Mouse (Mus musculus) limb, embryonic 12.5 days (tissue): ENCODE results near the gene Lactbl1. TPM values are rescaled to one million over a fixed set of nuclear protein-coding genes. Genes with fewer than 3 reads are reported as not detected.
A peak's percentile ranks its signal among the peaks of the same experiment; 100 is the strongest.

Source experiments
- ATAC-seq: fragments of 200-750 bp; cut with Nextera tagmentation; 2 replicates; pipeline ENCODE4 v1.8.0; 2017; ENCODE audit warnings: low read depth, moderate TSS enrichment; ENCODE audit not compliant: insufficient number of reproducible peaks, insufficient read depth, low FRiP score, low TSS enrichment
- H3K27ac ChIP-seq: fragments of 300-500 bp; sonication (generic); 2 replicates; pipeline ENCODE4 v1.5.1; 2016; ENCODE audit warnings: mild to moderate bottlenecking, moderate library complexity
- H3K27me3 ChIP-seq: fragments of 300-500 bp; sonication (generic); 2 replicates; pipeline ENCODE4 v1.6.1; 2016; ENCODE audit warnings: mild to moderate bottlenecking, moderate library complexity
- H3K36me3 ChIP-seq: fragments of 300-500 bp; sonication (generic); 2 replicates; pipeline ENCODE4 v1.6.1; 2016; ENCODE audit warnings: mild to moderate bottlenecking, moderate library complexity
- H3K4me1 ChIP-seq: fragments of 300-500 bp; sonication (generic); replicated peaks from 2 replicates; pipeline ENCODE4 v1.6.1; 2016
- H3K4me2 ChIP-seq: fragments of 300-500 bp; sonication (generic); 2 replicates; pipeline ENCODE4 v1.6.1; 2016; ENCODE audit warnings: mild to moderate bottlenecking, moderate library complexity
- H3K4me3 ChIP-seq: fragments of 300-500 bp; sonication (generic); replicated peaks from 2 replicates; pipeline ENCODE4 v1.5.1; 2016; ENCODE audit warnings: mild to moderate bottlenecking
- H3K9ac ChIP-seq: fragments of 300-500 bp; sonication (generic); replicated peaks from 2 replicates; pipeline ENCODE4 v1.6.1; 2016; ENCODE audit warnings: mild to moderate bottlenecking, moderate library complexity
- H3K9me3 ChIP-seq: fragments of 300-500 bp; sonication (generic); 2 replicates; pipeline ENCODE4 v1.6.1; 2016; ENCODE audit warnings: mild to moderate bottlenecking, moderate library complexity
- WGBS: fragments of 180-500 bp; shearing (Covaris S2); methylation state at CpG from one replicate; pipeline ENCODE4 v1.1.7; 2016; 5-methylcytosine and 5-hydroxymethylcytosine counted together
- polyA plus RNA-seq: library from polyadenylated mRNA; unstranded; fragments of >200 nt; fragmentation: Nextera tagmentation; extraction: Ambion mirVana; gene quantifications from 2 replicates; pipeline ENCODE4 v1.2.1, GENCODE M21; 2016

The Lactbl1 gene
- polyA plus RNA-seq, result not detected in 2 replicates

- Histone ChIP-seq H3K9ac (no peak within 1 kb of the TSS), H3K4me1 (0 out of 2 replicates have a peak, but pooled peaks cover 2% of the 10 kb centered on the region), H3K4me2 (no peak within 1 kb of the TSS), H3K9me3 (no peaks in the 10 kb centered on the region), H3K4me3 (no peak within 1 kb of the TSS), H3K27ac (no peak within 1 kb of the TSS), H3K27me3 (peaks cover 5% of the 10 kb centered on the region), H3K36me3 (no peaks in the 10 kb centered on the region)
- no peak for ATAC-seq
- 44% methylated on average over 6 of the region's 6 CpGs for WGBS
Measured at GRCm38 (mm10) chr4:136622388-136622787, at the start of gene Lactbl1. Gene Lactbl1 (plus strand): TSS chr4:136622621.

GRCm38 (mm10) chr4:136581885-136582284 lies 40.5 kb upstream of the Lactbl1 start:
- peaks cover 7% of the 10 kb centered on the region; the same call in 1 of the 2 replicates for H3K4me1 ChIP-seq
- no peaks in the 10 kb centered on the region for H3K9me3 ChIP-seq
- no peak overlapping the region for H3K27ac ChIP-seq
- H3K4me2 ChIP-seq, result no peak overlapping the region
- H3K9ac ChIP-seq, result no peak overlapping the region
- no peaks in the 10 kb centered on the region for H3K27me3 ChIP-seq
- peaks cover 14% of the 10 kb centered on the region; the same call in 1 of the 2 replicates for H3K36me3 ChIP-seq
- 90% methylated on average over 3 of the region's 3 CpGs for WGBS
- H3K4me3 ChIP-seq, result no peak overlapping the region
- no peak for ATAC-seq

GRCm38 (mm10) chr4:136587221-136587827 lies 35.1 kb upstream of the Lactbl1 start:
- no peak overlapping the region for H3K9ac ChIP-seq
- no peaks in the 10 kb centered on the region for H3K27me3 ChIP-seq
- H3K36me3 ChIP-seq, result peaks cover 34% of the 10 kb centered on the region
- ATAC-seq, result no peak
- H3K4me2 ChIP-seq, result no peak overlapping the region
- H3K27ac ChIP-seq, result no peak overlapping the region
- H3K9me3 ChIP-seq, result no peaks in the 10 kb centered on the region
- peaks cover 12% of the 10 kb centered on the region for H3K4me1 ChIP-seq
- WGBS, result 84% methylated on average over 4 of the region's 4 CpGs
- H3K4me3 ChIP-seq, result no peak overlapping the region

GRCm38 (mm10) chr4:136588003-136588402 lies 34.4 kb upstream of the Lactbl1 start:
- H3K4me1 ChIP-seq, result peaks cover 9% of the 10 kb centered on the region
- H3K4me3 ChIP-seq, result no peak overlapping the region
- no peak overlapping the region for H3K4me2 ChIP-seq
- H3K9me3 ChIP-seq, result no peaks in the 10 kb centered on the region
- no peak for ATAC-seq
- no peak overlapping the region for H3K27ac ChIP-seq
- WGBS, result 97% methylated on average over 4 of the region's 4 CpGs
- H3K9ac ChIP-seq, result no peak overlapping the region
- no peaks in the 10 kb centered on the region for H3K27me3 ChIP-seq
- H3K36me3 ChIP-seq, result peaks cover 38% of the 10 kb centered on the region

GRCm38 (mm10) chr4:136592111-136592510 lies 30.3 kb upstream of the Lactbl1 start:
- H3K9me3 ChIP-seq, result no peaks in the 10 kb centered on the region
- H3K4me1 ChIP-seq, result peaks cover 5% of the 10 kb centered on the region
- H3K27me3 ChIP-seq, result no peaks in the 10 kb centered on the region
- ATAC-seq, result no peak
- no peak overlapping the region for H3K4me3 ChIP-seq
- no peak overlapping the region for H3K27ac ChIP-seq
- 71% methylated on average over 4 of the region's 4 CpGs for WGBS
- H3K9ac ChIP-seq, result no peak overlapping the region
- H3K4me2 ChIP-seq, result no peak overlapping the region
- peaks cover 36% of the 10 kb centered on the region for H3K36me3 ChIP-seq

DNA sequence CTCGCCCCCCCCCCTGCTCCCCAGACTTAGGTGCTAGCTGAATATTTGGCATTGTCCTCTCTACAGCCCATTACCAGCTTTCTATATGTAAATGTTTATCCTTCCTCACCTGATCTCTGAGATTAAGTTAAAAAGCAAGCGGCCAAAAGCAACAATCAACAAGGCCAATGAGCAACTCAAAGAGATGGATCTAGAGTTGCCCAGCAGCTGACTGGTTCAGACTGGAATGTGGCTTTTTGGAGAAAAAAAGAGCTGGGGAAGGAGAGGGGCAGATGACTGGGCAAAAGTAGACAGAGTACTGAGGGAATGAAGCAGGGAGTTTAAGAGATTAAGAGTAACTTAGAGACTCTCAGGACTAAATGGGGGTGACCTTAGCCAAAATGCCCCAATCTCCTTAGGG lies 28.4 kb upstream of the Lactbl1 start:
- 93% methylated on average over 2 of the region's 2 CpGs for WGBS
- H3K4me1 ChIP-seq, result no peaks in the 10 kb centered on the region; the same call in 1 of the 2 replicates
- no peak overlapping the region for H3K4me2 ChIP-seq
- ATAC-seq, result no peak
- H3K9me3 ChIP-seq, result no peaks in the 10 kb centered on the region
- H3K27ac ChIP-seq, result no peak overlapping the region
- peaks cover 36% of the 10 kb centered on the region for H3K36me3 ChIP-seq
- no peaks in the 10 kb centered on the region for H3K27me3 ChIP-seq
- H3K4me3 ChIP-seq, result no peak overlapping the region
- H3K9ac ChIP-seq, result no peak overlapping the region

GRCm38 (mm10) chr4:136595221-136595620 lies 27.2 kb upstream of the Lactbl1 start:
- H3K27ac ChIP-seq, result no peak overlapping the region
- no peak overlapping the region for H3K9ac ChIP-seq
- no peaks in the 10 kb centered on the region for H3K27me3 ChIP-seq
- no peak overlapping the region for H3K4me3 ChIP-seq
- no peak for ATAC-seq
- H3K4me1 ChIP-seq, result no peaks in the 10 kb centered on the region; the same call in 1 of the 2 replicates
- H3K4me2 ChIP-seq, result no peak overlapping the region
- no peaks in the 10 kb centered on the region for H3K9me3 ChIP-seq
- peaks cover 25% of the 10 kb centered on the region for H3K36me3 ChIP-seq
- WGBS, result 89% methylated on average over 6 of the region's 6 CpGs

- Histone ChIP-seq H3K36me3 (peaks cover 11% of the 10 kb centered on the region; the same call in 1 of the 2 replicates), H3K9me3 (no peaks in the 10 kb centered on the region), H3K27me3 (no peaks in the 10 kb centered on the region), H3K27ac (no peak overlapping the region), H3K9ac (no peak overlapping the region), H3K4me2 (no peak overlapping the region), H3K4me1 (peaks cover 10% of the 10 kb centered on the region), H3K4me3 (no peak overlapping the region)
- 94% methylated on average over 7 of the region's 7 CpGs for WGBS
- ATAC-seq, result no peak
Measured at GRCm38 (mm10) chr4:136598268-136598876, 24.0 kb upstream of the Lactbl1 start.

GRCm38 (mm10) chr4:136599869-136600268 lies 22.6 kb upstream of the Lactbl1 start:
- Histone ChIP-seq H3K4me3 (no peak overlapping the region), H3K27ac (no peak overlapping the region), H3K36me3 (peaks cover 8% of the 10 kb centered on the region; the same call in 1 of the 2 replicates), H3K4me2 (no peak overlapping the region), H3K27me3 (no peaks in the 10 kb centered on the region), H3K9me3 (no peaks in the 10 kb centered on the region), H3K4me1 (peaks cover 10% of the 10 kb centered on the region), H3K9ac (no peak overlapping the region)
- WGBS, result 95% methylated on average over 3 of the region's 3 CpGs
- no peak for ATAC-seq

DNA sequence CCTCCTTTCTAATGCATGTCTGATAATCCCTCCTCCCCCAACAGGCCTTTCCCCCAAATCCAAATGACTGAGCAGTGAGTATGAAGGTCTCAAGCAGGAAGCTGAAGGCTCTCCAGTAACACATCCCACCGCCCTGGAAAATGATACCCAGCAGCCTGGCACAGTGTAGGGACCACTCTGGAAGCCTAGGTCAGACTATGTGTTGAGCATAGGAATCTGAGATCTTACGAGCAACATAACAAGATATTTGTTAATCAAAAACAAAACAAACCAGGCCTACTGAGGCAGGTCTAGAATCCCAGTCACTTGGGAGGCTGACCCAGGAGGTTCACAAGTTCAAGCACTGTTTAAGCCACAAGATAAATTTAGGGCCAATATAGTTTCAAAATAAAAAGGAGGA lies 21.9 kb upstream of the Lactbl1 start:
- WGBS, result 86% methylated on average over 2 of the region's 2 CpGs
- H3K9ac ChIP-seq, result no peak overlapping the region; the same call in 1 of the 2 replicates
- no peaks in the 10 kb centered on the region for H3K27me3 ChIP-seq
- H3K27ac ChIP-seq, result no peak overlapping the region
- H3K4me2 ChIP-seq, result peak overlapping the region; percentile 68
- no peak for ATAC-seq
- peaks cover 10% of the 10 kb centered on the region for H3K4me1 ChIP-seq
- H3K9me3 ChIP-seq, result no peaks in the 10 kb centered on the region
- H3K4me3 ChIP-seq, result peak overlapping the region; percentile 99
- 0 out of 2 replicates have a peak, but pooled peaks cover 7% of the 10 kb centered on the region for H3K36me3 ChIP-seq

- peak overlapping the region; percentile 68 for H3K4me2 ChIP-seq
- under 1% methylated on average over 13 of the region's 13 CpGs for WGBS
- no peak for ATAC-seq
- no peaks in the 10 kb centered on the region for H3K9me3 ChIP-seq
- peak overlapping the region; percentile 99 for H3K4me3 ChIP-seq
- peaks cover 10% of the 10 kb centered on the region for H3K4me1 ChIP-seq
- H3K27me3 ChIP-seq, result no peaks in the 10 kb centered on the region
- H3K27ac ChIP-seq, result peak overlapping the region; percentile 96
- 0 out of 2 replicates have a peak, but pooled peaks cover 7% of the 10 kb centered on the region for H3K36me3 ChIP-seq
- peak overlapping the region; percentile 100 for H3K9ac ChIP-seq
Measured at GRCm38 (mm10) chr4:136601476-136601875, 20.9 kb upstream of the Lactbl1 start.
